Mouse (Mus musculus) liver, embryonic 15.5 days (tissue): ENCODE results near the gene Cldn15. TPM values are rescaled to one million over a fixed set of nuclear protein-coding genes. Genes with fewer than 3 reads are reported as not detected.

Source experiments
- ATAC-seq: fragments of 200-750 bp; cut with Nextera tagmentation; 2 replicates; pipeline ENCODE4 v1.8.0; 2017; ENCODE audit warnings: moderate number of reproducible peaks, mild to moderate bottlenecking, moderate library complexity; ENCODE audit not compliant: insufficient read depth
- H3K27ac ChIP-seq: fragments of 300-500 bp; sonication (generic); replicated peaks from 2 replicates; pipeline ENCODE4 v1.5.1; 2015; ENCODE audit warnings: mild to moderate bottlenecking, inconsistent platforms
- H3K27me3 ChIP-seq: fragments of 300-500 bp; sonication (generic); 2 replicates; pipeline ENCODE4 v1.6.1; 2015; ENCODE audit warnings: mild to moderate bottlenecking, inconsistent platforms
- H3K36me3 ChIP-seq: fragments of 300-500 bp; sonication (generic); replicated peaks from 2 replicates; pipeline ENCODE4 v1.6.1; 2015; ENCODE audit warnings: moderate library complexity, mild to moderate bottlenecking, inconsistent platforms
- H3K4me1 ChIP-seq: fragments of 300-500 bp; sonication (generic); replicated peaks from 2 replicates; pipeline ENCODE4 v1.6.1; 2015; ENCODE audit warnings: inconsistent platforms
- H3K4me2 ChIP-seq: fragments of 300-500 bp; sonication (generic); 2 replicates; pipeline ENCODE4 v1.6.1; 2015; ENCODE audit warnings: moderate library complexity, mild to moderate bottlenecking, inconsistent platforms
- H3K4me3 ChIP-seq: fragments of 300-500 bp; sonication (generic); replicated peaks from 2 replicates; pipeline ENCODE4 v1.5.1; 2015; ENCODE audit warnings: mild to moderate bottlenecking, inconsistent platforms
- H3K9ac ChIP-seq: fragments of 300-500 bp; sonication (generic); 2 replicates; pipeline ENCODE4 v1.6.1; 2015; ENCODE audit warnings: moderate library complexity, mild to moderate bottlenecking, inconsistent platforms
- H3K9me3 ChIP-seq: fragments of 300-500 bp; sonication (generic); replicated peaks from 2 replicates; pipeline ENCODE4 v1.6.1; 2016; ENCODE audit warnings: inconsistent platforms
- WGBS: fragments of 180-500 bp; shearing (Covaris S2); methylation state at CpG from one replicate; pipeline ENCODE4 v1.1.7; 2015; ENCODE audit warnings: mixed read lengths; ENCODE audit not compliant: insufficient replicate concordance; 5-methylcytosine and 5-hydroxymethylcytosine counted together
- polyA plus RNA-seq: library from polyadenylated mRNA; unstranded; fragments of >200 nt; fragmentation: Nextera tagmentation; extraction: Ambion mirVana; gene quantifications from 2 replicates; pipeline ENCODE4 v1.2.1, GENCODE M21; 2015

Gene Cldn15
- polyA plus RNA-seq, result 5.9 and 8.1 TPM in 2 replicates

GRCm38 (mm10) chr5:136966331-136966730, at the start of gene Cldn15:
Cldn15 (plus strand) TSS chr5:136966616.
- Histone ChIP-seq H3K27ac (peak within 1 kb of the TSS; percentile 92), H3K4me1 (peaks cover 63% of the 10 kb centered on the region), H3K27me3 (no peaks in the 10 kb centered on the region), H3K4me2 (peak within 1 kb of the TSS; percentile 63), H3K4me3 (peak within 1 kb of the TSS; percentile 27; the same call in 1 of the 2 replicates), H3K9ac (peak within 1 kb of the TSS; percentile 45), H3K36me3 (peaks cover 41% of the 10 kb centered on the region), H3K9me3 (no peaks in the 10 kb centered on the region)
- 53% methylated on average over 6 of the region's 6 CpGs for WGBS
- no peak for ATAC-seq

- Histone ChIP-seq H3K4me2 (no peak overlapping the region), H3K27ac (no peak overlapping the region), H3K27me3 (no peaks in the 10 kb centered on the region), H3K9ac (no peak overlapping the region), H3K9me3 (no peaks in the 10 kb centered on the region), H3K36me3 (no peaks in the 10 kb centered on the region), H3K4me3 (no peak overlapping the region), H3K4me1 (peaks cover 19% of the 10 kb centered on the region)
- WGBS, result 85% methylated on average over 8 of the region's 8 CpGs
- no peak for ATAC-seq
These were observed 48.7 kb upstream of the Cldn15 start for GRCm38 (mm10) chr5:136917613-136918242.

GRCm38 (mm10) chr5:136918655-136919472, 47.6 kb upstream of the Cldn15 start:
- H3K4me3 ChIP-seq, result peak overlapping the region; percentile 62
- H3K9ac ChIP-seq, result peak overlapping the region; percentile 50
- peak; percentile 84 for ATAC-seq
- H3K27ac ChIP-seq, result peak overlapping the region; percentile 24; the same call in 1 of the 2 replicates
- no peaks in the 10 kb centered on the region for H3K36me3 ChIP-seq
- peaks cover 21% of the 10 kb centered on the region for H3K4me1 ChIP-seq
- no peaks in the 10 kb centered on the region for H3K9me3 ChIP-seq
- no peaks in the 10 kb centered on the region for H3K27me3 ChIP-seq
- WGBS, result 3% methylated on average over 38 of the region's 38 CpGs
- peak overlapping the region; percentile 90 for H3K4me2 ChIP-seq

GRCm38 (mm10) chr5:136919546-136920301, 46.7 kb upstream of the Cldn15 start:
- peak overlapping the region; percentile 90 for H3K4me2 ChIP-seq
- H3K36me3 ChIP-seq, result no peaks in the 10 kb centered on the region
- H3K27me3 ChIP-seq, result no peaks in the 10 kb centered on the region
- peaks cover 22% of the 10 kb centered on the region for H3K4me1 ChIP-seq
- H3K9ac ChIP-seq, result peak overlapping the region; percentile 50
- no peaks in the 10 kb centered on the region for H3K9me3 ChIP-seq
- no peak overlapping the region for H3K27ac ChIP-seq
- WGBS, result 17% methylated on average over 18 of the region's 18 CpGs
- peak; percentile 29; the same call in 1 of the 2 replicates for ATAC-seq
- peak overlapping the region; percentile 62 for H3K4me3 ChIP-seq

- Histone ChIP-seq H3K9me3 (no peaks in the 10 kb centered on the region), H3K9ac (no peak overlapping the region), H3K4me3 (no peak overlapping the region), H3K4me2 (no peak overlapping the region), H3K36me3 (no peaks in the 10 kb centered on the region), H3K4me1 (peaks cover 22% of the 10 kb centered on the region), H3K27me3 (no peaks in the 10 kb centered on the region), H3K27ac (no peak overlapping the region)
- 72% methylated on average over 9 of the region's 9 CpGs for WGBS
- no peak for ATAC-seq
These were observed 43.6 kb upstream of the Cldn15 start for GRCm38 (mm10) chr5:136922830-136923229.

- H3K27me3 ChIP-seq, result no peaks in the 10 kb centered on the region
These were observed 42.5 kb upstream of the Cldn15 start for GRCm38 (mm10) chr5:136923751-136924478.

GRCm38 (mm10) chr5:136929073-136929472, 37.3 kb upstream of the Cldn15 start:
- Histone ChIP-seq H3K36me3 (no peaks in the 10 kb centered on the region), H3K9me3 (no peaks in the 10 kb centered on the region), H3K4me3 (no peak overlapping the region), H3K4me2 (no peak overlapping the region), H3K9ac (no peak overlapping the region), H3K27me3 (no peaks in the 10 kb centered on the region), H3K4me1 (no peaks in the 10 kb centered on the region; the same call in 1 of the 2 replicates), H3K27ac (no peak overlapping the region)
- ATAC-seq, result peak; percentile 55
- 22% methylated on average over 4 of the region's 4 CpGs for WGBS

More at GRCm38 (mm10) chr5:136923751-136924478, 42.5 kb upstream of the Cldn15 start:
- H3K4me1 ChIP-seq, result peaks cover 17% of the 10 kb centered on the region
- H3K36me3 ChIP-seq, result no peaks in the 10 kb centered on the region
- no peaks in the 10 kb centered on the region for H3K9me3 ChIP-seq
- ATAC-seq, result no peak
- H3K9ac ChIP-seq, result no peak overlapping the region
- H3K27ac ChIP-seq, result no peak overlapping the region
- H3K4me3 ChIP-seq, result no peak overlapping the region
- no peak overlapping the region for H3K4me2 ChIP-seq
- 61% methylated on average over 7 of the region's 7 CpGs for WGBS

- Histone ChIP-seq H3K4me1 (no peaks in the 10 kb centered on the region; the same call in 1 of the 2 replicates), H3K4me3 (no peak overlapping the region), H3K36me3 (no peaks in the 10 kb centered on the region), H3K9ac (no peak overlapping the region), H3K9me3 (no peaks in the 10 kb centered on the region), H3K27ac (no peak overlapping the region), H3K27me3 (no peaks in the 10 kb centered on the region), H3K4me2 (no peak overlapping the region)
- 74% methylated on average over 14 of the region's 14 CpGs for WGBS
- no peak for ATAC-seq
These were observed 34.5 kb upstream of the Cldn15 start for GRCm38 (mm10) chr5:136931896-136932295.

- Histone ChIP-seq H3K9me3 (no peaks in the 10 kb centered on the region), H3K4me3 (no peak overlapping the region), H3K36me3 (no peaks in the 10 kb centered on the region), H3K4me1 (no peaks in the 10 kb centered on the region; the same call in 1 of the 2 replicates), H3K4me2 (no peak overlapping the region), H3K27ac (no peak overlapping the region), H3K9ac (no peak overlapping the region), H3K27me3 (no peaks in the 10 kb centered on the region)
- WGBS, result 63% methylated on average over 5 of the region's 5 CpGs
- ATAC-seq, result no peak
These were observed 33.5 kb upstream of the Cldn15 start for GRCm38 (mm10) chr5:136932956-136933355.

- 69% methylated on average over 6 of the region's 6 CpGs for WGBS
- no peak for ATAC-seq
- Histone ChIP-seq H3K4me3 (no peak overlapping the region), H3K4me2 (no peak overlapping the region), H3K4me1 (no peaks in the 10 kb centered on the region; the same call in 1 of the 2 replicates), H3K27ac (no peak overlapping the region), H3K9me3 (no peaks in the 10 kb centered on the region), H3K27me3 (no peaks in the 10 kb centered on the region), H3K9ac (no peak overlapping the region), H3K36me3 (no peaks in the 10 kb centered on the region)
These were observed 32.5 kb upstream of the Cldn15 start for GRCm38 (mm10) chr5:136933930-136934329.
